In genomic region chr4:24897351-24897750, GRCm38 (mm10) we compare ENCODE assay signal across 8 mouse cellular contexts. TPM values are rescaled to one million over a fixed set of nuclear protein-coding genes. Genes with fewer than 3 reads are reported as not detected.
DNase-seq lines count a peak whose midpoint lies in the region; ATAC-seq and TF ChIP-seq lines count a peak whose summit lies in the region.

No protein-coding gene starts in this region.

- 0 out of 2 replicates have a peak, but pooled peaks have one; percentile 13 for ATAC-seq in embryonic facial prominence, embryonic 14.5 days (ENCODE audit: low read depth)
- ATAC-seq in limb, embryonic 14.5 days (ENCODE audit: low FRiP score, low read depth) = no peak
- 0 out of 2 replicates have a peak, but pooled peaks have one; percentile 34 for ATAC-seq in stomach, embryonic 14.5 days (ENCODE audit: insufficient number of reproducible peaks, insufficient read depth, low FRiP score, low read depth)

- H3K9me3 ChIP-seq in embryonic facial prominence, embryonic 14.5 days (ENCODE audit: control insufficient read depth, low read length) = no peaks in the 10 kb centered on the region
- no peaks in the 10 kb centered on the region for H3K9me3 ChIP-seq in limb, embryonic 14.5 days (ENCODE audit: control insufficient read depth, low read length)
- no peaks in the 10 kb centered on the region for H3K9me3 ChIP-seq in stomach, embryonic 14.5 days (ENCODE audit: control insufficient read depth, low read depth, low read length)

- H3K27ac ChIP-seq in embryonic facial prominence, embryonic 14.5 days (replicated peaks; ENCODE audit: low read depth, low read length) = no peak overlapping the region
- no peak overlapping the region for H3K27ac ChIP-seq in limb, embryonic 14.5 days (replicated peaks; ENCODE audit: low read depth, low read length)
- no peak overlapping the region for H3K27ac ChIP-seq in stomach, embryonic 14.5 days (ENCODE audit: low read length)

- 19% methylated on average over 7 of the region's 7 CpGs for WGBS in embryonic facial prominence, embryonic 14.5 days
- WGBS in limb, embryonic 14.5 days = 21% methylated on average over 7 of the region's 7 CpGs
- 20% methylated on average over 7 of the region's 7 CpGs for WGBS in stomach, embryonic 14.5 days

- H3K9ac ChIP-seq in embryonic facial prominence, embryonic 14.5 days (ENCODE audit: low read depth, low read length) = peak overlapping the region; percentile 28; the same call in 1 of the 2 replicates
- H3K9ac ChIP-seq in limb, embryonic 14.5 days (ENCODE audit: low read depth, low read length, severe bottlenecking) = peak overlapping the region; percentile 43
- H3K9ac ChIP-seq in stomach, embryonic 14.5 days (replicated peaks; ENCODE audit: low read depth, low read length) = no peak overlapping the region; the same call in 1 of the 2 replicates

- no peak for TF ChIP-seq POLR2A in limb, embryonic 14.5 days (IDR thresholded peaks at IDR 0.05; ENCODE audit: borderline replicate concordance, extremely low read depth, insufficient read depth, insufficient read length)

- H3K4me1 ChIP-seq in embryonic facial prominence, embryonic 14.5 days (ENCODE audit: control insufficient read depth, insufficient read depth, low read length) = peaks cover 5% of the 10 kb centered on the region
- H3K4me1 ChIP-seq in limb, embryonic 14.5 days (ENCODE audit: control insufficient read depth, insufficient read depth, low read length) = peaks cover 7% of the 10 kb centered on the region
- peaks cover 5% of the 10 kb centered on the region; the same call in 1 of the 2 replicates for H3K4me1 ChIP-seq in stomach, embryonic 14.5 days (ENCODE audit: control insufficient read depth, insufficient read depth, low read length)

- H3K4me3 ChIP-seq in embryonic facial prominence, embryonic 14.5 days (ENCODE audit: low read depth, low read length) = peak overlapping the region; percentile 68
- peak overlapping the region; percentile 90 for H3K4me3 ChIP-seq in limb, embryonic 14.5 days (replicated peaks; ENCODE audit: low read length)
- H3K4me3 ChIP-seq in stomach, embryonic 14.5 days (ENCODE audit: low read depth, low read length) = peak overlapping the region; percentile 59

- peak overlapping the region; percentile 71 for H3K4me2 ChIP-seq in embryonic facial prominence, embryonic 14.5 days (ENCODE audit: low read depth, low read length)
- H3K4me2 ChIP-seq in limb, embryonic 14.5 days (replicated peaks; ENCODE audit: low read depth, low read length, severe bottlenecking) = peak overlapping the region; percentile 80
- H3K4me2 ChIP-seq in stomach, embryonic 14.5 days (replicated peaks; ENCODE audit: low read depth, low read length) = peak overlapping the region; percentile 71

- no peaks in the 10 kb centered on the region for H3K27me3 ChIP-seq in embryonic facial prominence, embryonic 14.5 days (replicated peaks; ENCODE audit: control insufficient read depth, insufficient read depth, low read length)
- no peaks in the 10 kb centered on the region for H3K27me3 ChIP-seq in limb, embryonic 14.5 days (ENCODE audit: control insufficient read depth, insufficient read depth, low read length)
- no peaks in the 10 kb centered on the region for H3K27me3 ChIP-seq in stomach, embryonic 14.5 days (ENCODE audit: control insufficient read depth, insufficient read depth, low read length)

- DNase-seq in embryo, embryonic 10 days (ENCODE audit: low spot score) = peak; percentile 23
- DNase-seq in embryo, embryonic 9.5 days (ENCODE audit: extremely low spot score) = no peak
- peak; percentile 58 for DNase-seq in 3T3-L1 (ENCODE audit: low read depth, low spot score)
- DNase-seq in embryonic facial prominence, embryonic 14.5 days (ENCODE audit: low spot score) = no peak
- DNase-seq in limb, embryonic 14.5 days (ENCODE audit: low spot score) = no peak
- DNase-seq in urinary bladder, postnatal 10 days (ENCODE audit: low spot score) = no peak
- DNase-seq in urinary bladder, postnatal 36 days (ENCODE audit: low spot score in 2 of 2) = no peak

- peaks cover 13% of the 10 kb centered on the region for H3K36me3 ChIP-seq in embryonic facial prominence, embryonic 14.5 days (ENCODE audit: control insufficient read depth, insufficient read depth, low read length)
- 0 out of 2 replicates have a peak, but pooled peaks cover 8% of the 10 kb centered on the region for H3K36me3 ChIP-seq in limb, embryonic 14.5 days (ENCODE audit: control insufficient read depth, insufficient read depth, low read length)
- H3K36me3 ChIP-seq in stomach, embryonic 14.5 days (ENCODE audit: control insufficient read depth, insufficient read depth, low read length) = peaks cover 7% of the 10 kb centered on the region; the same call in 1 of the 2 replicates

RNA-seq across cellular contexts. Expression of gene Ndufaf4, which starts 0.5 kb away (rescaled TPM):
- 41.9 and 51.9 TPM in 2 replicates for polyA plus RNA-seq in embryonic facial prominence, embryonic 14.5 days (2014; fragmentation: Nextera tagmentation; extraction: Ambion mirVana)
- 9.0 and 12.5 TPM in 2 replicates for polyA plus RNA-seq in limb, embryonic 14.5 days (2012; rRNA removed)
- polyA plus RNA-seq in limb, embryonic 14.5 days (2014; fragmentation: Nextera tagmentation; extraction: Ambion mirVana) = 41.9 and 46.1 TPM in 2 replicates
- polyA plus RNA-seq in stomach, embryonic 14.5 days (2014; fragmentation: Nextera tagmentation; extraction: Ambion mirVana) = 49.7 and 57.2 TPM in 2 replicates

RNA-seq across cellular contexts. Expression of gene Klhl32, which starts 46.4 kb away (rescaled TPM):
- polyA plus RNA-seq in embryonic facial prominence, embryonic 14.5 days (2014; fragmentation: Nextera tagmentation; extraction: Ambion mirVana) = 2.8 TPM in 2 replicates
- polyA plus RNA-seq in limb, embryonic 14.5 days (2012; rRNA removed) = 1.5 TPM in 2 replicates
- 3.0 and 4.2 TPM in 2 replicates for polyA plus RNA-seq in limb, embryonic 14.5 days (2014; fragmentation: Nextera tagmentation; extraction: Ambion mirVana)
- 4.2 and 5.5 TPM in 2 replicates for polyA plus RNA-seq in stomach, embryonic 14.5 days (2014; fragmentation: Nextera tagmentation; extraction: Ambion mirVana)

Comparison
In these comparisons a context has a peak if more than half of its experiments do, and no peak if none do; other contexts are left out.
1. DNase-seq: peak in embryo, embryonic 10 days (single experiment) and 3T3-L1 (single experiment); none in embryo, embryonic 9.5 days (single experiment), embryonic facial prominence, embryonic 14.5 days (single experiment), limb, embryonic 14.5 days (single experiment), urinary bladder, postnatal 10 days (single experiment) and urinary bladder, postnatal 36 days (0 of 2).
2. Peak in every context shown above with its lines, with median percentiles within 50 percentile points of each other: H3K4me2 ChIP-seq and H3K4me3 ChIP-seq.